Mouse (Mus musculus) lung, postnatal 4 days (tissue): ENCODE data around the gene Gstm1.

Experiments
- DNase-seq, 2 experiments: peaks; one replicate each; pipeline ENCODE4 v3.0.0; 2021

The Gstm1 gene

DNA sequence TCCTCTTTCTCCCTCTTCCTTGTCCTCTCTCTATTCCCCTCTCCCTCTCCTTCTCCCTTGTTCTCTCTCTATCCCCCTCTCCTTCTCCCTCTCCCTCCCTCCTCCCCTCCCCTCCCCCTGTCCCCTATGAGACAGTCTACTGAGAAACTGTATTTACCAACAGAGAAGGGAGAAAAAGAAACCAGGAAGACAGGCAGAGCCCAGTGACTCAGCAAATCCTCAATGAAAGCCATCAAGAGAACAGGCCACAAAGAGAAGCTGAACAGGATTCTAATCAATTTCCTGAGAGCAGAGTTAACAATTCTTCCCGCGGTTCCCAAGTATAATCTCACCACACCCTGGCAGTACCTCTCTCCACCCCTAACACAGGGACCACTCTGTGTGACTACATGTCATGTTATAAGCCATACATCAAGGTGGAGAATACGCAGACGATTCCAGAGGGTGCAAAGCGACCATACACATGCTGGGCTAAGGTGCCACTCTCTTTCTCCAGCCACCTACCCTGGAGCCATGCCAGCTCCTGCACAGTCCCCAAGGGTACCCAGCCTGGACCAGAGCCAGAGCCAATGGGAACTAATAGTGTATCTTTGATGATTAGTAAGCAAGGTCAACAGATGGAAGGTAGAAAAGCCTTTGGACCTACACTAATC is 53.0 kb downstream of the Gstm1 start:
- no peak for DNase-seq

DNA sequence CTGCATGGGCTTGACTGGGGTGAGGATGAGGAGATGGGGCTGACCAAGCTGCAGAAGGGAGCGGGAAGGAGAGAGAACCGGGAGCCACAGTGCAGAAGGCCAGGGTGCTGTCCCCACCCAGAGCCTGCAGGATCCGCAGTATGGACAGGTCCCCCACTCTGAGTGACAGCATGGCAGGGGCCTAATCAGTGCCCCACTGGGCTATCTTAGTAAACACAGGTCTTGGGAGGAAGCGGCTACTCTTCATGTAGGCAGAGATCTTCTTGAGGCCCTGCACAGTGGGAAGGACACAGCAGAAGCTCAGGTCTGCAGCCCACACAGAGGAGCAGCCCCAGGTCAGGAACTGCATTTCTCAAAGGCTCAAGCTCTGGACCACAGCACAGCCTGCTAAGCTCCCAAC is 53.7 kb downstream of the Gstm1 start:
- DNase-seq: no peak
